Mouse (Mus musculus) lung, postnatal 0 days (tissue): ENCODE measurements around the gene Cfap299.

Source experiments
- CTCF ChIP-seq: IDR thresholded peaks from 2 replicates; pipeline ENCODE4 v1.5.1; 2016; ENCODE audit warnings: antibody characterized with exemption, mild to moderate bottlenecking
- EP300 ChIP-seq: IDR thresholded peaks from 2 replicates; pipeline ENCODE4 v1.6.1; 2016; ENCODE audit warnings: antibody characterized with exemption, mild to moderate bottlenecking, control low read depth

DNA sequence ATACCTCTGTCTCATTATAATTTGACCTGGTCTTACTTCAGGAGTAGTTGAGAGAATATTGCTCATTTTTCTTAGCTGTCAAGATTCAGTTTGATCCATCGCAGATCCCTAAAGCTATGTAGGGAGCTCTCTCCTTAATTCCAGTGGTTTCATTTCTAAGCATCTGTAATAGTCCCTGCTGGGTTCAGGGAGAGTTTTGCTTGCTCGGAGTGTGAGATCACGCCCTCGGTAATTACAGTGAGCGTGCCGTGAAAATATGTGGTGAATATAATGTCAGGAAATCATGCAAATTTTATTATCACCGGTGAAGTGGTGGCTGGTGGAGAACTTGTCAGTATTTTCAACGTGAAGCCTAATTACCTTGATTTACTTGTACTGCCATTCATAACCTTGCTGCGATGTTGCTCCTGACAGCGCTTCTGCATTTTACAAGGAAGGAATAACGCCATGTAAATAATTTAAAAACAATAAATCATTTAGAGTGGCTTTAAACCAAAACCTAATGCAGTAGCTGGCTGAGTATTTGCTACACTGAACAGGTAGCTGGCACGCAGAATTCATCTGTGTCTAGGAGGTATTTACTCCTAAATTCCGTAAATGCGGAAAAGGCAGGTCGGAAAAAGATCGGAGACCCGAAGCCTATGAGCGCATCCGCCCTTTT, 36.6 kb upstream of the Cfap299 start:
- TF ChIP-seq EP300 (no peak), CTCF (no peak)
